In genomic region chr11:60953803-60954202, GRCm38 (mm10) we compare ENCODE assay signal across 8 mouse cellular contexts. TPM values are rescaled to one million over a fixed set of nuclear protein-coding genes. Genes with fewer than 3 reads are reported as not detected.
DNase-seq lines count a peak whose midpoint lies in the region; ATAC-seq and TF ChIP-seq lines count a peak whose summit lies in the region.

No protein-coding gene starts in this region.

- H3K36me3 ChIP-seq in hindbrain, embryonic 16.5 days (ENCODE audit: control insufficient read depth, insufficient read depth, low read length) = peaks cover 16% of the 10 kb centered on the region

- peak; percentile 95 for DNase-seq in WW6 (ENCODE audit: low read depth, low spot score)
- peak; percentile 93 for DNase-seq in gastrocnemius, adult 2 months
- peak; percentile 83 to 90 for DNase-seq in left cerebral cortex, adult 18-20 months (ENCODE audit: low spot score in 2 of 2)
- peak; percentile 96 for DNase-seq in lung, postnatal 36 days
- peak; percentile 89 for DNase-seq in right cerebral cortex, adult 18-20 months
- peak; percentile 65 to 72 for DNase-seq in urinary bladder, adult 18-20 months (ENCODE audit: low spot score in 2 of 2)

- WGBS in hindbrain, embryonic 16.5 days = 8% methylated on average over 15 of the region's 15 CpGs

- H3K27me3 ChIP-seq in hindbrain, embryonic 16.5 days (replicated peaks; ENCODE audit: control insufficient read depth, insufficient read depth, low read length) = no peaks in the 10 kb centered on the region

- 0 out of 2 replicates have a peak overlapping the region, but pooled peaks have one; percentile 17 for H3K4me3 ChIP-seq in gastrocnemius, adult 2 months
- H3K4me3 ChIP-seq in hindbrain, embryonic 16.5 days (ENCODE audit: low read length) = no peak overlapping the region

- H3K27ac ChIP-seq in gastrocnemius, adult 2 months = peak overlapping the region; percentile 60
- no peak overlapping the region for H3K27ac ChIP-seq in hindbrain, embryonic 16.5 days (ENCODE audit: low read depth, low read length)

- ATAC-seq in common myeloid progenitor, adult 5-6 weeks (replicated peaks; ENCODE audit: low read depth, poor library complexity, severe bottlenecking) = peak; percentile 91
- ATAC-seq in hindbrain, embryonic 16.5 days = peak; percentile 94

- intact Hi-C loops in gastrocnemius, adult 2 months (cut with DNase I) = loop anchor here (1.0 to 5.0 kb wide), 2 partner anchors 88 to 137 kb away; no protein-coding TSS in a partner anchor

- H3K9ac ChIP-seq in hindbrain, embryonic 16.5 days (ENCODE audit: low read depth, low read length) = no peak overlapping the region

- TF ChIP-seq CTCF in gastrocnemius, adult 2 months (IDR thresholded peaks at IDR 0.05) = peak; percentile 93; the same call in 1 of the 2 replicates

- H3K4me1 ChIP-seq in hindbrain, embryonic 16.5 days (ENCODE audit: control insufficient read depth, insufficient read depth, low read depth, low read length) = peaks cover 7% of the 10 kb centered on the region

- H3K9me3 ChIP-seq in hindbrain, embryonic 16.5 days (ENCODE audit: control insufficient read depth, low read length) = no peaks in the 10 kb centered on the region

- H3K4me2 ChIP-seq in hindbrain, embryonic 16.5 days (ENCODE audit: low read length) = peak overlapping the region; percentile 29

RNA-seq across cellular contexts. Expression of gene Map2k3, which starts 22.0 kb away (rescaled TPM):
- total RNA-seq in common myeloid progenitor, adult 5-6 weeks (2017) = 18.3 and 21.3 TPM in 2 replicates
- 100 to 1,000 TPM; 136 to 159 TPM for total RNA-seq in gastrocnemius, adult 2 months (2021)
- 30.1 and 33.6 TPM in 2 replicates for polyA plus RNA-seq in hindbrain, embryonic 16.5 days (2015; fragmentation: Nextera tagmentation; extraction: Ambion mirVana)
- 10 to 100 TPM; 20.5 to 21.4 TPM for total RNA-seq in left cerebral cortex, adult 18-20 months (2021)

RNA-seq across cellular contexts. Expression of gene Natd1, which starts 39.3 kb away (rescaled TPM):
- total RNA-seq in common myeloid progenitor, adult 5-6 weeks (2017) = 1.4 and 1.7 TPM in 2 replicates
- total RNA-seq in gastrocnemius, adult 2 months (2021) = 10 to 100 TPM in 1 of 2 experiments, 1 to 10 TPM in 1; 8.6 to 10.4 TPM
- 24.5 and 28.0 TPM in 2 replicates for polyA plus RNA-seq in hindbrain, embryonic 16.5 days (2015; fragmentation: Nextera tagmentation; extraction: Ambion mirVana)
- 10 to 100 TPM; 11.4 to 12.3 TPM for total RNA-seq in left cerebral cortex, adult 18-20 months (2021)
